Mouse (Mus musculus) left cerebral cortex, adult 8-10 months (tissue): Measurements from ENCODE around the gene Fam114a1. TPM values are rescaled to one million over a fixed set of nuclear protein-coding genes. Genes with fewer than 3 reads are reported as not detected.

Experiments used
- DNase-seq, 2 experiments: peaks; one replicate each; pipeline ENCODE4 v3.0.0; 2022; ENCODE audit warnings: low spot score in 2 of 2
- microRNA-seq, 2 experiments: library from miRNA; unstranded; fragments of <30 nt; microRNA quantifications; one replicate each; pipeline ENCODE4 v1.2.0; 2022
- total RNA-seq, 4 experiments: library from RNA; stranded (reverse); gene quantifications; 2 replicates each; pipeline ENCODE4 v1.2.4; 2022

Gene Fam114a1
- total RNA-seq, 4 experiments from 2014 or later, result 5.9 to 8.2 (median 7.6) TPM

DNA sequence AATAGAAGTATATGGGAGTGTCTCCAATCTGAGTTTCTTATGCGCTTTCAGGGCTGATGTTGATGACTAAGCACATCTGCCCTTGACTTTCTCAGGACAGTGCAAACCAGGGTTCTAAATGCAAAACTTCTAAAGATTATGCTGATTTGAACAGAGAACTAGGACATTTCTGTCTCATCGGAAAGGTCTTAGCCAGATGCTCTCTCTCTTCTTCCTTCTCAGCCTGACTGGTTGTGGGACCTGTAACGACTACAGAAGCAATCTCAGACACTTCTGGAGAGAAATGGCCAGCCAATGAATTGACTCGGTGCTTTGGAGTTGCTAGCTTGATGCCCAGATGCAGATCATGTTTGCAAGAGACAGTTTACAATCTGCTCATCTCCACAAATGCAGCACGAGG lies 80.0 kb downstream of the Fam114a1 start:
- DNase-seq, result no peak

DNA sequence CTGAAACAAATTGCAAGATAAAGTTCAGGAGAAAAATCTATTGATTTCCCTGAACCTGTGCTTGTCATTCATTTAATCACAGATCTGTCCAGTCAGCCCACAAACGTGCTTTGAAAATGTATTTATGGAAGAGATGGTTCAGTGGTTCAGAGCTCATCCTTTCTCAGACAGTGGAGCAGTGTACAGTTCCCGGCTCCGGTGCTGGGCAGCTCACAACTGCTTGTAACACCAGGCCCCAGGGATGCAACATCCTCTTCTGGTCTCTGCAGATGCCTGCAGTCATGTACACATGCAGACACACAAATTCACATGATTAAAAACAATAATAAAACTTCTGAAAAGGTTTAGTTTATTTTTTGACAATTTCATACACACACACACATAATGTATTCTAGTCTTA lies 81.6 kb downstream of the Fam114a1 start:
- DNase-seq, result no peak

DNA sequence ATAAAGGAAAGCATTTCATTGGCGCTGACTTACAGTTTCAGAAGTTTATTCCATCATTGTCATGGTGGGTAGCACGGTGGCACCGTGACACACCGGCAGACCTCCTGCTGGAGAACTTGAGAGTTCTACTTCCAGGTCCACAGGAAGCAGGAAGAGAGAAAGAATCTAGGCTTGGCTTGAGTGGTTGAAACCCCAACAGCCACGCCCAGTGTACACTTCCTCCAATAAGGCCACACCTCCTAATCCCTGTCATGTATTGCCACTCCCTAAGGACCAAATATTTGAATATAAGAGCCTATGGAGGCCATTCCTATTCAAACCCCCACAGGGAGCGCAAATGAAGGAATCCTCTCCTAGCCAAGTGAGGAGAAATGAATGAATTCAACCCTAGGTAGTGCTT lies 87.7 kb downstream of the Fam114a1 start:
- no peak for DNase-seq

DNA sequence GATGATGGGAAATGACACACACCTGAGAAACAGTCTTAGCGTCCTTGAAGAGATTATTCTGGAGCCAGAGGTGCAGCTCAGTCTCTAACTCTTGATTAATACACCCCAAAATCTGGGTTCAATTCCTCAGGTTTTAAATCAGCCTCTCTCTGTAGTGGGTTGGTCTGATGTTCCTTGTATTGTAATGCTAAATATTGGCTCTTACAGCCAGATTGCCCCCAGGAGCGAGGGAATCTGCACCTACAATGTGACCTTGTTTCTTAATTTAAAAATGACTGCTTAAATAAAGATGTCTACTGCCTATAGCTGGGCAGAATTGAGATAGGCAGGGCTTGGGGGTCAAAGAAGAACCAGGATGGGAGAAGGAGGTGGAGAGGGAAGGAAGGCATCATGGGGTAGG lies 89.9 kb downstream of the Fam114a1 start:
- no peak for DNase-seq

DNA sequence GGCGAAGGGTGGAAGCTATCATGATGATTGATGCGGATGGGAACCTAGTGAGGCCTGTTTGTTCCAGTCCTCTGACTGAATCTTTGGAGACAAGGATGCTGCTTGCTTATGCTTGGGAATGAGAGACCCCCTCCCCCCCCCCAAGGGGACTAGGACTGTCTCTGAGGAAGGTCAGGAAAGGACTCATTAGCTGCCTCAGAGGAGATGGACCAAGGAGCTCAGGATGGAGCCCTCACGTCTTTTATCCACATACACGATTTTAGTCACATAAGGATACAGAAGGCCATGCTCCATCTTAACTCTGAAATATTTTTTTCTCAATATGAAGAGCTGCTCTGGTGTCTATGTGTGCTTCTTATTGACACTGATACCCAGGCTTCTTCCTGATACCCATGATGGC lies 92.4 kb downstream of the Fam114a1 start:
- no peak for DNase-seq

DNA sequence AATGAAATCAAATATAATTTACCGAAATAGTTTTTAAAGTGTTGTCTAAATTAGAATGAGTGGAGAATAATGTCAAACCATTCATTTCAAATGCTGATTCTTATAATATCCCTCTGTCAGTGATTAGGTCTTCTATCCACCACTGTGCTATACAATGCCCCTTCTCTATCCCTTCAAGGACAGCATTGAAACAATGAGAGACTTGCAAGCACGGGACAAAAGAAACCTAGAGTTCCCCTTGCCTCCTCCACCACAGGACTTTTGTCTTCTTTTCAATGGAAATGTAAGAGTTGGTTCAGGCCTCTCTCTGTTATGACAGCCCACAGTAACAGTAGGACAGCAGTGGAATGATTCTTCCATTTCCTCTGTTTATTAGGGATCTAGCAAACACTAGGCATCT lies 93.4 kb downstream of the Fam114a1 start:
- no peak for DNase-seq

DNA sequence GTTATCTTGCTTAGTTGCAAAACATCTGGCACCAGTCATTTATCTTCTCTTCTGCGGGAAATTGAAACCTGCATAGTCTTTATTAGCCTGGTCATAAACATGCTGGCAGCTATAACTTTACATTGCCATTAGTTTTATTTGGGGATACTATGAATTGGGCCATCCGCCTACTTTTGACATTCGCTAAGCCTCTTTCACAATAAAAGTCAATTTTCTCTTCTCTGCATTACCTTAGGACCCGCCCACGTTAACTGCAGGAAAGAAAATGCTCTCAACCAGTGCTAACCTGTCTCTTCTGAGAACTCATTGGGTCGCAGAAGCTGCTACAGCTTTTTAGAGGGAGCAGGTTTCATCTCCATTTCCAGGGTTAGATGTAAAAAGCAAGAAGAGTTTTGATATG lies 98.3 kb downstream of the Fam114a1 start:
- DNase-seq, result no peak

DNA sequence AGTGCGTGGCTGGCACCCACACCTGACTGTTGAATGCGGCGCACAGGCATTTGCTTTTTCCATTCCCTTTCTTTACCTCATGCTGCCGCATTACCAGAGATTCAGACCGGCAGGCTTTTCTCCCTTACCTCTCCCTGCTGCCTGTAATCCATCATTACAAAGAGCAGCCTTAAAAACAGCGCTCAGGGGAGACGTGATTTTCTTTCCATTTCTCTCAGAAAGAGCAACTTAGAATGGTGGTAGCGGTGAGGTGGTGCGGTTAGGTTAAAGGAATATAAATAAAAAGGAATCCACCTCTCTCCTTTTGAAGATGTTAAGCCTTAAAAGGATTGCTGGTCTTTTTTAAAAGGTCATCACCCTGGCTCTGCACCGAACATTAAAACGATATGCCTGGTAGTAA lies 100.0 kb downstream of the Fam114a1 start:
- DNase-seq, result no peak

DNA sequence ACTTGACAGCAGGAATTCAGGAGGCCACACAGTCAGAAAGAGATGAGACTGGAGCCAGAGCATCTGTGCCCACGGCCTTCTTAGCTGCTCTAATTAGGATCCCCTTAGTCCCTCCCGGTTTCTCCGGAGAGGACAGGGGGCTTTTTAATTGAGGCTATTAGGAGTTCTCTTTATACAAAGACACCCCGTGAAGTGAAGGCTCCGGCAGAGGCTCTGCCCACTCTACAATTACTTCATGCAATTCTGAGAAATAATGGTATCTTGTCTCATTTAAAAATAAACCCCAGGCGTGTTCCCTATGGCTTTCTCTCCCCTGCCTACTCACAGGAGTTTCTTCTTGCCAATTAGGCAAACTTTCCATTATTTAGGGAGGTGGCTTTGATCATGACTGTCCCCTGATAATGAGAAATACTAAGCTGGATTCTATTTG lies 101.8 kb downstream of the Fam114a1 start:
- no peak for DNase-seq

DNA sequence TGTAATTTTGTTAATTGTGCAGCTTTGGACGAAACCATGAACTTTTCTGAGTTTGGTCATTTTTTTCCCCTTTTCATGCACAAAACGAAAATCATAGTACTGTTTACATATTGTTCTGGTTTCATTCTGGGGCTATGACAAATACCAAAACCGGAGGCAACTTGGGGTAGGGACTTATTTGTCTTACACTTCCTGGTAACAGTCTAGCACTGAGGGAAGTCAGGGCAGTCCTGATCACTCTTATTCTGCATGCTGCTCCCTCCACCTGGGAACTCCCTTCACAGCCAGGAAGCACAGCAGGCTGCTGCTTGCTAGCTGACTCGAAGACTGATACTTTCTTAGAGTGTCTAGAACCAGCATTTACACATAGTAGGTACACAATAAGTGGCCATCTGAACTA lies 103.4 kb downstream of the Fam114a1 start:
- DNase-seq, result no peak

DNA sequence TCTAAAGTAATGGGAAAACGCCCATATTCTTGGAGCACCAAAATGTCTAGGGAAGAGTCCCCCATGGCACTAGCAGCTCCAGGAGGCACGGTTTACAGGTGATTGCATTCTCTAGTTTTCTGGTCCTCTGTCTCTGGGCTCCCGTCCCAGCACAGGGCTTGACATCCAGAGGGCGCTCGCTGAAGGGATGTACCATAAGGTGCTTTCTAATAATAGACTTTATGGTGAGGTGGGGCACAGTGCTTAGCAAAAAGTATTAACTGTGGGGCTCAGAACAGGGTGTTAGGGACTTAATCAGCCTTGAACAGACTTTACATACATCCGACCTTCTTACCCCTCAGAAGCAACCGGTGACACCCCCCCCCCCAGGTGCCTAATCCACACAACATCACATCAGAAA lies 104.8 kb downstream of the Fam114a1 start:
- DNase-seq, result no peak

DNA sequence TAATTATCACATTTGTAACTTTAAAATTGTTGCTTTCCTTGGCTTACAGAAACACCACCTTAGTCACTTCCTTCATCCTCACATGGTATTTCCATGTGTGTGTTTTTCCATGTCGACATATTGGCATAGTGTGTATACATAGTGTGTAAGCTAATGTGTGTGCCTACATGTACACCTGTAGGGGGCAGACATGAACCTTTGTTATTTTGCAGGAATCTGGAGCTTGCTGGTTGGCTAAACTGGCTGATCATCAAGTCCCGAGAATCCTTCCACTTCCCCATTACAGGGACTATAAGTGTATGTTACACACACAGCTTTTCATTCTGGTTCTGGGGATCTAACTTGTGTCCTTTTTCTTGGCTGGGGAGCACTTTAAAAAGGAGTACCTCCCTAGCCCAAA lies 106.2 kb downstream of the Fam114a1 start:
- no peak for DNase-seq

DNA sequence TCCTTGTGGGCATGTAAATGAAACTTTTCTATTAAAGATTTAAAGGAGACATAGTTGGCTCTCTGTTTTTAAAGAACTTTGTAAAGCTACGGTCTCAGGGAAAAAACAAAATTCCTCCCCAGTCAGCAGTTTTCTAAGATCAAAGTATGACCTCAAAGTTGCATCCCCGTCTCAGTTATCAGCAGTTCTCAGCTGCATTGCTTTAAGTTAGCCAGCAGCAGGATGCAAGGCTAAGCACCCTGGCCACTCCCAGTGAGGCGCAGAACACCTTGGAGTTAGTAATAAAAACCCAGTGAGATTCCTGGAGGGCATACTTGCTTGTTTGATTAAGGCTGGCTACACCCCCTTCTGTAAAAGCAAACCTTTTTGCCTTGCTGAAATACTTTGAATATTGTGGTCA lies 106.9 kb downstream of the Fam114a1 start:
- DNase-seq, result no peak

DNA sequence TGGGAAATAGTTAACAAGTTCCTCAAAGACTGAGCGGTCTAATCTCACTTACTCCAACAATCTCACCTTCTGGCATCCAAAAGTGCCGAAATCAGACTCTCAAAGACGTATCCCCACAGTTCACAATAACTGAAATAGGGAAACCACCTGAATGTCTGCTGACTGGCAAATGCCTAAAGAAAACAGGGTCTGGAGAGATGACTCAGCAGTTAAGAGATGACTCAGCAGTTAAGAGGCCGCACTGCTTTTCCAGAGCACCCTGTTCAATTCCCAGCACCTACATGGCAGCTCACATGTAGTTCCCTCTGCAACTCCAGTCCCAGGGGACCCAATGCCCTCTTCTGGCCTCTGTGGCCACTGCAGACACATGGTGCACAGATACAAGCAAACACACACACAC lies 108.2 kb downstream of the Fam114a1 start:
- DNase-seq, result no peak

DNA sequence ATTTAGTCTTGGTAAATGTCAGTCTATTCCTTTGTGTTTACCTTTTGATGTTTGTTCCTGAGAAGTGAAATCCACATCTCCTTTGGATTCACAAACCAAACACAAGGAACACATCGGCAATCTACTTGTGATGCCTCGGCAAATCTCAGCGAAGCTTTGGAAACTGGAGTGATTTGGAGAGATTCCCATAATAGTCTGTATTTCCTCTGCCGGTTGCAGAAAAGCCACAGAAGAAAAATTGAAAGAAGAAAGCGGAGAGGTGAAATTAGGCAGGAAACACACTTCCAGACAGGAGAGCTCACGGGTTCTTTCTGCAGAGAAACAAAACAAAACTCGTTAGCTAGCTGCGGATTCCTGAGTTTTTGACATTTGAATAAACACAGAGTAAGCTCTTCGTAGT lies 110.0 kb downstream of the Fam114a1 start:
- peak in 1 of 2 experiments; percentile 15 for DNase-seq

DNA sequence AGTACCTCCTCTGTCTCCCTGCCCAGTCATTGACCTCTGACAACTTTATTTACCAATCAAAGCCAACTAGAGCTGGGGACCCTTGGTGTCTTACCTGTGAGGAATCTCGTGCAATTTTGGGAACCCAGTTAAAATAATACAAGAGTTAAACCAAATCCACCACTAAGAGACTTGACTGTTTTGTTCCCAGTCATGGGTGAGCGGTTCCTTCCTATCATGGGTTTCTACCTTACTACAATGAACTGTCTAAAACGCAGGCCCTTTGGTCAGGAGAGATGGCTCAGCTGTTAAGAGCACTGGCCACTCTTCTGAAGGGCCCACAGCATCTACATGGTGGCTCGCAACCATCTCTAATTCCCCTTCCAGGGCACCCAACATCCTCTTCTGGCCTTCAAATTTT lies 112.0 kb downstream of the Fam114a1 start:
- DNase-seq, result no peak

DNA sequence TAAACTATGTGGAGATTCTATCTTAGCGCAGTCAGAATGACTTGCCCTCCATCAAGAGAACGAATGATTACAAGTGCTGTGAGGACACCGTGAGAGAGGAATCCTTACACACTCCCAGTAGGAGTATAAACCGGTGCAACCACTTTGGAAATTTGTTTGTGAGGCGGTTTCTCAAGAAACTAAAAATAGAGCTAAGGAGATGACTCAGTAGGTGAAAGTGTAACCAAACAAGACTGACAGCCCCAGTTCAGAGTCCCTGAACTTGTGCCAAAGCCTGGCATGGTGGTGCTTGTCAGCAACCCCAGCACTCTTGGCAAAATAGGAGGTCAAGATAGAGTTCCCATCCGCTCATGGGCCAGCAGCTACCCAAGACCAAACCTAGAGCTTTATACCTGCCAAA lies 116.7 kb downstream of the Fam114a1 start:
- DNase-seq, result no peak

DNA sequence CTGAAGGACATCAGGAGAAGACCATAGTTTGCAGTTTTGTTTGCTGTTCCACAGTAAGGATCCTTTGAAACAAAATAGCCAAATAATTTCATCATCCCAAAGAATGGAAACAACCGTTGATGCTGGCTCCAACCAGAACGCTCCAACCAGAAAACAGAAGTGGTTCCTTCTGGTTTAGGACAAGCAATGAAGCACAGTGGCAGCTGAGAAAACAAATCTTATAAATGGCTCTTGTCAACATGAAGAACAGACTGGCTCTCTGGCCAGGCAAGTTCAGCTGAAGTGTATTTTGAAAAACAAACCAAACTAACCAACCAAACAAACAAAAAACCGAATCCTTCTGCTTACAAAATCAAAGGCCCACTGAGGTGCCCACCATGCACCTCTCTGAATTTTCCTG lies 119.8 kb downstream of the Fam114a1 start:
- no peak for DNase-seq

DNA sequence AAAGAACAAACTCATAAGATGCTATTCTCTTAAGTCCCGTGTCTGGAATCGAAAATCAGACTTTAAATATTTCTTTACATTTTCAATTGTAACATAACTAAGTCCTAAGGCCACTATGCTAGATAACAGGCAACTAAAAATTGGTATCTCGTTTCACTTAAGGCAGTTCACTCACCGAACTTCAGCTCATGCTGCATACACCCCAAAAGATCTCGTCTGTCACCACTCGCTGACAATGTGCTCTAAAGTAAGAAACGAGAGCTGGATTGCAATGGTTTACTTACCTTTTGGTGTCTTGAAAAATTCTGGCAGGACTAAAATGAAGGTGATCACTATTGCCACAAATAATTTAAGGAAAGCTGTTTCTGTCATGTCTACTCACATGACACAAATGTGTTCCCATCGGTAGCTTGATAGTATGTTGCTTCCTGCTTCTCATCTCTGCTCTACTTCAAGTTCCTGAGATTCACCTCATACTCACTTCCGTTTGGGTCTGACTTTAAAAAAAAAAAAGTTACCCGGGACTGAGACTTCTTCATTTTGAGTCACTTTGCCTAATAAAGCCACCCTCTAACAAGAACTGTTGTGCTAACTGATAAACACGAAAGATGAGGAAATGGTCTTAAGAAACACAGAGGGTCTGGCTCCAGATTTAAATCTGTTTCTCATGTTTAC lies 121.5 kb downstream of the Fam114a1 start:
- DNase-seq, result no peak

Small RNA genes lying within 50 kb of the gene (microRNA-seq; reads per million reads assigned to microRNA genes)
- 86.5 to 126 reads per million in 2 experiments for gene Mir574

Other genes with a start within 250 kb of the Fam114a1 start
- gene Klf3, start 166.7 kb upstream of the Fam114a1 start, total RNA-seq, result 10 to 100 TPM; 21.2 to 30.9 (median 27.5) TPM
- under 1 TPM; 0.13 to 0.89 (median 0.62) TPM for gene Tlr1, start 36.5 kb upstream of the Fam114a1 start, total RNA-seq
- gene Tlr6, start 10.0 kb upstream of the Fam114a1 start, total RNA-seq, result 1 to 10 TPM; 1.5 to 2.8 (median 1.5) TPM
- gene Tmem156, start 122.1 kb downstream of the Fam114a1 start, total RNA-seq, result under 1 TPM; 0.58 to 0.82 (median 0.59) TPM
- gene Klhl5, start 137.5 kb downstream of the Fam114a1 start, total RNA-seq, result 10 to 100 TPM; 38.4 to 43.1 (median 40.7) TPM
- 10 to 100 TPM; 20.5 to 23.6 (median 22.8) TPM for gene Wdr19, start 229.6 kb downstream of the Fam114a1 start, total RNA-seq